Mouse (Mus musculus): ENCODE results near the gene Ireb2. TPM values are rescaled to one million over a fixed set of nuclear protein-coding genes. Genes with fewer than 3 reads are reported as not detected.
"Not testable (repeated sequence)": the region's sequence is repeated elsewhere in the genome, so short reads cannot be mapped to it uniquely, and the experiment has no call there.

Ireb2 gene
- polyA plus RNA-seq, 1 experiment from 2014 or later: 32.1 TPM

- Histone ChIP-seq H3K4me3 (ENCODE audit: low read length) (no peak overlapping the region), H3K36me3 (ENCODE audit: control insufficient read depth, insufficient read depth, low read length) (no peaks in the 10 kb centered on the region), H3K9ac (ENCODE audit: low read length) (no peak overlapping the region), H3K4me2 (ENCODE audit: low read depth, low read length) (no peak overlapping the region), H3K9me3 (ENCODE audit: control insufficient read depth, low read length) (no peaks in the 10 kb centered on the region), H3K4me1 (replicated peaks; ENCODE audit: control insufficient read depth, insufficient read depth, low read length) (no peaks in the 10 kb centered on the region; the same call in 1 of the 2 replicates), H3K27me3 (ENCODE audit: control insufficient read depth, insufficient read depth, low read depth, low read length) (no peaks in the 10 kb centered on the region), H3K27ac (ENCODE audit: low read length) (no peak overlapping the region)
- ATAC-seq (ENCODE audit: low read depth): no peak
- WGBS: 79% methylated on average over 1 of the region's 1 CpGs
These were observed 23.4 kb upstream of the Ireb2 start for GRCm38 (mm10) chr9:54840145-54840544.

- ATAC-seq (ENCODE audit: low read depth): no peak
- no peaks in the 10 kb centered on the region; the same call in 1 of the 2 replicates for H3K4me1 ChIP-seq (replicated peaks; ENCODE audit: control insufficient read depth, insufficient read depth, low read length)
- 62% methylated on average over 5 of the region's 5 CpGs for WGBS
These were observed 21.3 kb upstream of the Ireb2 start for GRCm38 (mm10) chr9:54842311-54842710.

GRCm38 (mm10) chr9:54843887-54844286, 19.7 kb upstream of the Ireb2 start:
- no peak overlapping the region for H3K27ac ChIP-seq (ENCODE audit: low read length)
- H3K9ac ChIP-seq (ENCODE audit: low read length): no peak overlapping the region
- no peaks in the 10 kb centered on the region for H3K36me3 ChIP-seq (ENCODE audit: control insufficient read depth, insufficient read depth, low read length)
- H3K27me3 ChIP-seq (ENCODE audit: control insufficient read depth, insufficient read depth, low read depth, low read length): no peaks in the 10 kb centered on the region
- no peak overlapping the region for H3K4me2 ChIP-seq (ENCODE audit: low read depth, low read length)
- 60% methylated on average over 6 of the region's 6 CpGs for WGBS
- no peaks in the 10 kb centered on the region for H3K9me3 ChIP-seq (ENCODE audit: control insufficient read depth, low read length)
- ATAC-seq (ENCODE audit: low read depth): no peak
- no peaks in the 10 kb centered on the region; the same call in 1 of the 2 replicates for H3K4me1 ChIP-seq (replicated peaks; ENCODE audit: control insufficient read depth, insufficient read depth, low read length)
- H3K4me3 ChIP-seq (ENCODE audit: low read length): no peak overlapping the region

More at GRCm38 (mm10) chr9:54842311-54842710, 21.3 kb upstream of the Ireb2 start:
- Histone ChIP-seq H3K36me3 (ENCODE audit: control insufficient read depth, insufficient read depth, low read length) (no peaks in the 10 kb centered on the region), H3K4me3 (ENCODE audit: low read length) (no peak overlapping the region), H3K9me3 (ENCODE audit: control insufficient read depth, low read length) (no peaks in the 10 kb centered on the region), H3K27me3 (ENCODE audit: control insufficient read depth, insufficient read depth, low read depth, low read length) (no peaks in the 10 kb centered on the region), H3K27ac (ENCODE audit: low read length) (no peak overlapping the region), H3K4me2 (ENCODE audit: low read depth, low read length) (no peak overlapping the region), H3K9ac (ENCODE audit: low read length) (no peak overlapping the region)

- Histone ChIP-seq H3K4me1 (replicated peaks; ENCODE audit: control insufficient read depth, insufficient read depth, low read length) (no peaks in the 10 kb centered on the region; the same call in 1 of the 2 replicates), H3K9me3 (ENCODE audit: control insufficient read depth, low read length) (no peaks in the 10 kb centered on the region), H3K4me3 (ENCODE audit: low read length) (no peak overlapping the region), H3K27ac (ENCODE audit: low read length) (no peak overlapping the region), H3K36me3 (ENCODE audit: control insufficient read depth, insufficient read depth, low read length) (no peaks in the 10 kb centered on the region), H3K27me3 (ENCODE audit: control insufficient read depth, insufficient read depth, low read depth, low read length) (no peaks in the 10 kb centered on the region), H3K4me2 (ENCODE audit: low read depth, low read length) (no peak overlapping the region), H3K9ac (ENCODE audit: low read length) (no peak overlapping the region)
- ATAC-seq (ENCODE audit: low read depth): 0 out of 2 replicates have a peak, but pooled peaks have one; percentile 10
- 59% methylated on average over 3 of the region's 3 CpGs for WGBS
These were observed 18.9 kb upstream of the Ireb2 start for GRCm38 (mm10) chr9:54844556-54845176.

DNA sequence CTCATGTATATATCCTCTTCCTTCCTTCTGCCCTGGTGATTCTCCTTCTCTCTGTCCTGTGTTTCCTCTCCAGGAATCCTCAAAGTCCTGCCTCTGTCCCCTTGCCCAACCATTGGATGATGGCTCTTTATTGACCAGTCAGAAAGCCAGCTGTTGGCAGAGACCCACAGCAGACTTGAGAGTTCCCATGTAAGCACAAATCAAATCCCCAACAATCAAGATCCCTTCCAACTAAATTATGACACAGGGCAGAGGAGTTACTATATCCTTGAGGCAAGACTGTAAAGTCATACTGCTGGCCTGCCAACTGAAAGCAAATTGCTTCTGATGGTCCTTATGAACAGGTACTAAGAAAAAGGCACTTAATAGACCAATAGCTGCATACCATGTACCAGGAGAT, 15.4 kb upstream of the Ireb2 start:
- no peak overlapping the region for H3K9ac ChIP-seq (ENCODE audit: low read length)
- H3K27ac ChIP-seq (ENCODE audit: low read length): no peak overlapping the region
- no peak overlapping the region for H3K4me2 ChIP-seq (ENCODE audit: low read depth, low read length)
- H3K27me3 ChIP-seq (ENCODE audit: control insufficient read depth, insufficient read depth, low read depth, low read length): no peaks in the 10 kb centered on the region
- no peak for ATAC-seq (ENCODE audit: low read depth)
- no peaks in the 10 kb centered on the region for H3K36me3 ChIP-seq (ENCODE audit: control insufficient read depth, insufficient read depth, low read length)
- H3K4me3 ChIP-seq (ENCODE audit: low read length): no peak overlapping the region
- no peaks in the 10 kb centered on the region for H3K9me3 ChIP-seq (ENCODE audit: control insufficient read depth, low read length)
- H3K4me1 ChIP-seq (replicated peaks; ENCODE audit: control insufficient read depth, insufficient read depth, low read length): no peaks in the 10 kb centered on the region; the same call in 1 of the 2 replicates

DNA sequence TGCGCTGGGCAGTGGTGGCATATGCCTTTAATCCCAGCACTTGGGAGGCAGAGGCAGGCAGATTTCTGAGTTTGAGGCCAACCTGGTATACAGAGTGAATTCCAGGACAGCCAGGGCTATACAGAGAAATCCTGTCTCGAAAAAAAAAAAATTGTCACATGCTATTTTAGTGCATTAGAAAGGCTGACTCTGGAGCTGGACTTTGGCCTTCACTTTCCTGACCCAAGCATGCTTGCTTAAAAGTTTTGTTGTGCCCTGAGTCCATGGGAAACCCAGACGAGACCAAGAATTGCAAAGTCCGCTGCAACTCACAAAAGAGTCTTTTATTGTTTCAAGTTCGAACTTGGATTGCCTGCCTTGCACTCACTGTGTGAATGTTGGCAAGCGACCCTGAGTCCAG, 10.6 kb upstream of the Ireb2 start:
- not testable (repeated sequence) for ATAC-seq (ENCODE audit: low read depth)

DNA sequence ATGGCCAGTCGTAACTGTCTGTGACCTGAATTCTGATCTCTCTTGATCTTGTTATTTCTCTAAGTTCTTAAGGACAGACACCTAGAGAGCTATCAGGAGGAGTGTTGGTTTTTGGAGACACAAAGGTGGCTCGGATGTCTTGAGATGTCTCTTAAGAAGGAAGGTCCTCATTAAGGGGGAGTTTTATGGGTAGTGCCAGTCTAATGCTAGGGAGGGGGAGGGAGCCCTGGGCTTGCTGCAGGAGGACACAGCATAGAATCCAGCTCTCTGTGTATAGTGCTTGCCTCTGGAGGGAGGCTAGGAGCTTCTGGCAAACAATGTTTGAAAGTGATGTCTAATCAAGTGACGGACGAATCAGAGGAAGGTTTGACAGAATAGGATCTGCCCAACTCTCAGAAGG, 10.0 kb upstream of the Ireb2 start:
- ATAC-seq (ENCODE audit: low read depth): no peak
- 59% methylated on average over 4 of the region's 4 CpGs for WGBS
- H3K9me3 ChIP-seq (ENCODE audit: control insufficient read depth, low read length): no peaks in the 10 kb centered on the region

More for the DNA sequence above, 10.6 kb upstream of the Ireb2 start:
- not testable (repeated sequence) for H3K4me2 ChIP-seq (ENCODE audit: low read depth, low read length); H3K36me3 ChIP-seq (ENCODE audit: control insufficient read depth, insufficient read depth, low read length); H3K27me3 ChIP-seq (ENCODE audit: control insufficient read depth, insufficient read depth, low read depth, low read length); H3K27ac ChIP-seq (ENCODE audit: low read length); H3K4me3 ChIP-seq (ENCODE audit: low read length); H3K9me3 ChIP-seq (ENCODE audit: control insufficient read depth, low read length); H3K4me1 ChIP-seq (replicated peaks; ENCODE audit: control insufficient read depth, insufficient read depth, low read length); H3K9ac ChIP-seq (ENCODE audit: low read length)
- WGBS: 73% methylated on average over 6 of the region's 6 CpGs

GRCm38 (mm10) chr9:54855638-54856037, 8.0 kb upstream of the Ireb2 start:
- Histone ChIP-seq H3K9me3 (ENCODE audit: control insufficient read depth, low read length) (no peaks in the 10 kb centered on the region), H3K4me2 (ENCODE audit: low read depth, low read length) (no peak overlapping the region), H3K9ac (ENCODE audit: low read length) (no peak overlapping the region), H3K4me1 (replicated peaks; ENCODE audit: control insufficient read depth, insufficient read depth, low read length) (no peaks in the 10 kb centered on the region), H3K27ac (ENCODE audit: low read length) (no peak overlapping the region), H3K36me3 (ENCODE audit: control insufficient read depth, insufficient read depth, low read length) (no peaks in the 10 kb centered on the region), H3K4me3 (ENCODE audit: low read length) (no peak overlapping the region), H3K27me3 (ENCODE audit: control insufficient read depth, insufficient read depth, low read depth, low read length) (no peaks in the 10 kb centered on the region; the same call in 1 of the 2 replicates)
- no peak for ATAC-seq (ENCODE audit: low read depth)
- WGBS: 52% methylated on average over 6 of the region's 6 CpGs

More for the DNA sequence above, 10.0 kb upstream of the Ireb2 start:
- H3K4me2 ChIP-seq (ENCODE audit: low read depth, low read length): no peak overlapping the region
- no peaks in the 10 kb centered on the region for H3K4me1 ChIP-seq (replicated peaks; ENCODE audit: control insufficient read depth, insufficient read depth, low read length)
- no peak overlapping the region for H3K4me3 ChIP-seq (ENCODE audit: low read length)
- no peaks in the 10 kb centered on the region for H3K36me3 ChIP-seq (ENCODE audit: control insufficient read depth, insufficient read depth, low read length)
- no peak overlapping the region for H3K9ac ChIP-seq (ENCODE audit: low read length)
- H3K27me3 ChIP-seq (ENCODE audit: control insufficient read depth, insufficient read depth, low read depth, low read length): no peaks in the 10 kb centered on the region
- H3K27ac ChIP-seq (ENCODE audit: low read length): no peak overlapping the region

DNA sequence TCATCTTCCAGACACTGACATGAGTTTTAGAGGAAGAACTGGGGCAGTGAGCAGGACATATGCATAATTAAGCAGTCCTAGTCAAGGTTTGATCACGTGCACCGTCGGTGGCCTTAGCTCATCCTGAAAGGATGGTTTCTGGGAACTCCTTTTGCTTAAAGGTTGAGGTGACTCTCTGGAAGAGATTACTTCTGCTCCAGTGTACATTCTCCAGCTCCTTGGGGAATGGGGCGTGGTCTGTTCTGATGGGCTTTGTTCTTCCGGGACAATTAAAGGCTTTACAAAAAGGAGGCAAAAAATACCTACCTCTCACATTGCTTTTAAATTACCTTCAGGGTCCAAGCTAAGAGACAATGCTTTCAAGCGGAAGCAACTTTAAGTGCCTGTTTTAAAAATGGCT, 7.5 kb upstream of the Ireb2 start:
- Histone ChIP-seq H3K9me3 (ENCODE audit: control insufficient read depth, low read length) (no peaks in the 10 kb centered on the region), H3K4me3 (ENCODE audit: low read length) (no peak overlapping the region), H3K27ac (ENCODE audit: low read length) (no peak overlapping the region), H3K4me2 (ENCODE audit: low read depth, low read length) (no peak overlapping the region), H3K9ac (ENCODE audit: low read length) (no peak overlapping the region), H3K4me1 (replicated peaks; ENCODE audit: control insufficient read depth, insufficient read depth, low read length) (no peaks in the 10 kb centered on the region), H3K27me3 (ENCODE audit: control insufficient read depth, insufficient read depth, low read depth, low read length) (no peaks in the 10 kb centered on the region; the same call in 1 of the 2 replicates), H3K36me3 (ENCODE audit: control insufficient read depth, insufficient read depth, low read length) (no peaks in the 10 kb centered on the region)
- 78% methylated on average over 6 of the region's 6 CpGs for WGBS
- no peak for ATAC-seq (ENCODE audit: low read depth)

All from lung, embryonic 16.5 days (tissue).